Comparison of ENCODE assay signal across 21 mouse cellular contexts in genomic region chr15:85892498-85893118, GRCm38 (mm10). TPM values are rescaled to one million over a fixed set of nuclear protein-coding genes. Genes with fewer than 3 reads are reported as not detected.
A peak's percentile ranks its signal among the peaks of the same experiment; 100 is the strongest.
DNase-seq lines count a peak whose midpoint lies in the region; ATAC-seq and TF ChIP-seq lines count a peak whose summit lies in the region.
"Had no signal": no experiment of that assay in that cellular context is flagged by ENCODE, and none has a peak within 500 bp of the region (broad histone marks: within the 10 kb centered on the region; RNA-seq: fewer than 3 reads in every experiment).

No protein-coding gene starts in this region.

- peaks cover 5% of the 10 kb centered on the region; the same call in 1 of the 2 replicates for H3K4me1 ChIP-seq in forebrain, embryonic 14.5 days (ENCODE audit: control insufficient read depth, insufficient read depth, low read length)
- H3K4me1 ChIP-seq in forebrain, embryonic 12.5 days = no peaks in the 10 kb centered on the region
- H3K4me1 ChIP-seq in hindbrain, embryonic 13.5 days (replicated peaks) = peaks cover 23% of the 10 kb centered on the region
- H3K4me1 ChIP-seq in midbrain, embryonic 15.5 days = peaks cover 6% of the 10 kb centered on the region; the same call in 1 of the 2 replicates
- H3K4me1 ChIP-seq: embryonic facial prominence, embryonic 15.5 days; kidney, embryonic 15.5 days; limb, embryonic 10.5 days; liver, embryonic 12.5 days had no signal

- peaks cover 88% of the 10 kb centered on the region for H3K36me3 ChIP-seq in forebrain, embryonic 14.5 days (ENCODE audit: control insufficient read depth, insufficient read depth, low read length)
- peaks cover 78% of the 10 kb centered on the region for H3K36me3 ChIP-seq in forebrain, embryonic 12.5 days (replicated peaks)
- peaks cover 77% of the 10 kb centered on the region for H3K36me3 ChIP-seq in hindbrain, embryonic 13.5 days
- peaks cover 31% of the 10 kb centered on the region for H3K36me3 ChIP-seq in midbrain, embryonic 15.5 days (replicated peaks)

- TF ChIP-seq POLR2A in brain, embryonic 14.5 days (IDR thresholded peaks at IDR 0.05; ENCODE audit: borderline replicate concordance, extremely low read depth, insufficient read depth, insufficient read length, poor library complexity, severe bottlenecking) = no peak

- H3K27ac ChIP-seq in forebrain, embryonic 14.5 days (ENCODE audit: low read depth, low read length) = peak overlapping the region; percentile 59
- no peak overlapping the region for H3K27ac ChIP-seq in forebrain, embryonic 12.5 days
- peak overlapping the region; percentile 83 for H3K27ac ChIP-seq in hindbrain, embryonic 13.5 days
- peak overlapping the region; percentile 68 for H3K27ac ChIP-seq in midbrain, embryonic 15.5 days
- H3K27ac ChIP-seq: embryonic facial prominence, embryonic 15.5 days; kidney, embryonic 15.5 days; limb, embryonic 10.5 days; liver, embryonic 12.5 days; macrophage had no signal

- H3K9me3 ChIP-seq in forebrain, embryonic 14.5 days (replicated peaks; ENCODE audit: control insufficient read depth, low read length) = no peaks in the 10 kb centered on the region
- H3K9me3 ChIP-seq in forebrain, embryonic 12.5 days = no peaks in the 10 kb centered on the region
- H3K9me3 ChIP-seq in hindbrain, embryonic 13.5 days = no peaks in the 10 kb centered on the region
- no peaks in the 10 kb centered on the region for H3K9me3 ChIP-seq in midbrain, embryonic 15.5 days
- H3K9me3 ChIP-seq: embryonic facial prominence, embryonic 15.5 days; kidney, embryonic 15.5 days; limb, embryonic 10.5 days; liver, embryonic 12.5 days had no signal

- ATAC-seq in forebrain, embryonic 14.5 days = peak; percentile 29; the same call in 1 of the 2 replicates
- no peak for ATAC-seq in forebrain, embryonic 12.5 days (ENCODE audit: low FRiP score)
- ATAC-seq in hindbrain, embryonic 13.5 days (ENCODE audit: low FRiP score) = peak; percentile 88
- peak; percentile 61; the same call in 1 of the 2 replicates for ATAC-seq in midbrain, embryonic 15.5 days (replicated peaks)
- ATAC-seq: intestine, embryonic 16.5 days; liver, embryonic 12.5 days had no signal

- WGBS in forebrain, embryonic 14.5 days = 67% methylated on average over 13 of the region's 13 CpGs
- 81% methylated on average over 13 of the region's 13 CpGs for WGBS in forebrain, embryonic 12.5 days
- WGBS in hindbrain, embryonic 13.5 days = 41% methylated on average over 13 of the region's 13 CpGs
- 66% methylated on average over 13 of the region's 13 CpGs for WGBS in midbrain, embryonic 15.5 days

- peak; percentile 50 for DNase-seq in forebrain, embryonic 14.5 days (ENCODE audit: low spot score)
- peak; percentile 68 for DNase-seq in brain, embryonic 14.5 days (ENCODE audit: low read depth)
- DNase-seq in right cerebral cortex, postnatal 10 days (ENCODE audit: low spot score in 2 of 2) = no peak
- DNase-seq in left cerebral cortex, adult 18-20 months (ENCODE audit: low spot score in 2 of 2) = no peak
- DNase-seq in frontal cortex, postnatal 36 days (ENCODE audit: low spot score in 2 of 2) = no peak
- DNase-seq: adrenal gland, postnatal 14 days; B cell, adult 2 months; gastrocnemius, postnatal 25 days; heart, postnatal 10 days; lung, embryonic 14.5 days; right cerebral cortex, postnatal 25 days had no signal

- H3K4me3 ChIP-seq in forebrain, embryonic 14.5 days (ENCODE audit: low read depth, low read length) = no peak overlapping the region
- H3K4me3 ChIP-seq in forebrain, embryonic 12.5 days (replicated peaks) = no peak overlapping the region
- no peak overlapping the region for H3K4me3 ChIP-seq in hindbrain, embryonic 13.5 days
- no peak overlapping the region for H3K4me3 ChIP-seq in midbrain, embryonic 15.5 days
- H3K4me3 ChIP-seq: embryonic facial prominence, embryonic 15.5 days; kidney, embryonic 15.5 days; limb, embryonic 10.5 days; liver, embryonic 12.5 days had no signal

- H3K27me3 ChIP-seq in forebrain, embryonic 14.5 days (replicated peaks; ENCODE audit: control insufficient read depth, insufficient read depth, low read length) = no peaks in the 10 kb centered on the region
- H3K27me3 ChIP-seq in forebrain, embryonic 12.5 days = no peaks in the 10 kb centered on the region
- no peaks in the 10 kb centered on the region for H3K27me3 ChIP-seq in hindbrain, embryonic 13.5 days
- H3K27me3 ChIP-seq in midbrain, embryonic 15.5 days (replicated peaks) = no peaks in the 10 kb centered on the region
- H3K27me3 ChIP-seq: embryonic facial prominence, embryonic 15.5 days; kidney, embryonic 15.5 days; liver, embryonic 12.5 days had no signal

- no peak overlapping the region for H3K9ac ChIP-seq in forebrain, embryonic 14.5 days (ENCODE audit: low read length)
- H3K9ac ChIP-seq in forebrain, embryonic 12.5 days = no peak overlapping the region
- H3K9ac ChIP-seq in hindbrain, embryonic 13.5 days = peak overlapping the region; percentile 55; the same call in 1 of the 2 replicates
- no peak overlapping the region for H3K9ac ChIP-seq in midbrain, embryonic 15.5 days
- H3K9ac ChIP-seq: embryonic facial prominence, embryonic 15.5 days; kidney, embryonic 15.5 days; liver, embryonic 12.5 days; lung, embryonic 14.5 days had no signal

- TF ChIP-seq CTCF in brain, embryonic 14.5 days (IDR thresholded peaks at IDR 0.05; ENCODE audit: borderline replicate concordance, extremely low read depth, insufficient read depth, insufficient read length) = no peak

- no peak overlapping the region for H3K4me2 ChIP-seq in forebrain, embryonic 14.5 days (ENCODE audit: low read length)
- H3K4me2 ChIP-seq in forebrain, embryonic 12.5 days = no peak overlapping the region
- H3K4me2 ChIP-seq in hindbrain, embryonic 13.5 days = 0 out of 2 replicates have a peak overlapping the region, but pooled peaks have one; percentile 2
- H3K4me2 ChIP-seq in midbrain, embryonic 15.5 days = no peak overlapping the region
- H3K4me2 ChIP-seq: embryonic facial prominence, embryonic 15.5 days; kidney, embryonic 15.5 days; liver, embryonic 12.5 days; lung, embryonic 14.5 days had no signal

RNA-seq across cellular contexts. Expression of gene Trmu, which starts 13.5 kb away (rescaled TPM):
- polyA plus RNA-seq in forebrain, embryonic 14.5 days (2014; fragmentation: Nextera tagmentation; extraction: Ambion mirVana) = 33.5 and 39.5 TPM in 2 replicates
- 43.2 and 48.0 TPM in 2 replicates for polyA plus RNA-seq in forebrain, embryonic 12.5 days (2016; fragmentation: Nextera tagmentation; extraction: Ambion mirVana)
- 57.4 and 75.2 TPM in 2 replicates for polyA plus RNA-seq in brain, embryonic 14.5 days (2012; rRNA removed)
- polyA plus RNA-seq in hindbrain, embryonic 13.5 days (2015; fragmentation: Nextera tagmentation; extraction: Ambion mirVana) = 40.8 and 47.9 TPM in 2 replicates
- 58.8 and 63.4 TPM in 2 replicates for polyA plus RNA-seq in midbrain, embryonic 15.5 days (2015; fragmentation: Nextera tagmentation; extraction: Ambion mirVana)
- total RNA-seq in left cerebral cortex, adult 18-20 months (2021) = 10 to 100 TPM; 21.9 to 28.3 TPM

RNA-seq across cellular contexts. Expression of gene Gtse1, which starts 33.1 kb away (rescaled TPM):
- polyA plus RNA-seq in forebrain, embryonic 14.5 days (2014; fragmentation: Nextera tagmentation; extraction: Ambion mirVana) = 14.3 and 15.7 TPM in 2 replicates
- polyA plus RNA-seq in forebrain, embryonic 12.5 days (2016; fragmentation: Nextera tagmentation; extraction: Ambion mirVana) = 44.1 and 44.6 TPM in 2 replicates
- 11.5 and 20.6 TPM in 2 replicates for polyA plus RNA-seq in brain, embryonic 14.5 days (2012; rRNA removed)
- polyA plus RNA-seq in hindbrain, embryonic 13.5 days (2015; fragmentation: Nextera tagmentation; extraction: Ambion mirVana) = 8.9 and 9.1 TPM in 2 replicates
- 4.2 and 5.3 TPM in 2 replicates for polyA plus RNA-seq in midbrain, embryonic 15.5 days (2015; fragmentation: Nextera tagmentation; extraction: Ambion mirVana)
- total RNA-seq in left cerebral cortex, adult 18-20 months (2021) = under 1 TPM; 0.14 to 0.28 TPM
- total RNA-seq: monocyte, adult 5-6 weeks had no signal

Comparison
In these comparisons a context has a peak if more than half of its experiments do, and no peak if none do; other contexts are left out.
1. DNase-seq: peak in forebrain, embryonic 14.5 days (single experiment) and brain, embryonic 14.5 days (single experiment); none in right cerebral cortex, postnatal 10 days (0 of 2), left cerebral cortex, adult 18-20 months (0 of 2) and frontal cortex, postnatal 36 days (0 of 2).